Mouse (Mus musculus): ENCODE results near the gene Cdh20. TPM values are rescaled to one million over a fixed set of nuclear protein-coding genes. Genes with fewer than 3 reads are reported as not detected.

Cdh20 gene
- polyA plus RNA-seq, 2 experiments = 0.01 TPM; not detected in 1

DNA sequence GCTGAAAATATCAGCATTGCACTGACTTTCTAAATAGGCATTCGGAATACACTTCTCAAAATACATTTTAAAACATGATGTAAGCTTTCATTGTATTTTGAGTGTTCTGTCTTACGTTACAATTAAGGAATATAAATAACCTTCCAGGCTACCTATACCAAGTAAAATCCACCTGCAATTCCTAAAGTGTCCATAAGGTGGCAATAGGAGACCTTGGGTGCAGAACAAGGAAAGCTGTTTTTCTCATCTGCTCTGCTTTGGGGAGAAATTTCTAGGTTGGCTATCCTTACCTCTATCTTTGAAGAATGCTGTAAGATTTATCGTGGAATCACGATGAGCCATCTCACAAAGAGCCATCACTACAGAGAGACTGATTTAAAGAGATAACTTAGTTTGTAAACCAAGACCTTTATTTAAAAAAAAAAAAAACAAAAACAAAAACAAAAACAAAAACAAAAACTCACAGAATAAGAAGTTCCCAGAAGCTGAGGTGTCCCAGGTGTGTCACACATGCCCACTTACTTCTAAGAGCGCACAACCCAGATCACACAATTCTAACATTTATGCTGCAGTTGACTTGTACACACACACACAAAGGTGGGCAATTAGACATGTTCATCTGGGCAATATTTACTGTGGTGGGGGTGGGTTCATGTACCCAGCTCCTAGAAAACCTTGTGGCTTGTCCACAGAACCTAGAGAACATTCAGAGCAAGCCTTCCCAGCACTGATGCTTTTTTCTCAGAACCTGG is 218.1 kb downstream of the Cdh20 start:
- no peak for ATAC-seq (ENCODE audit: insufficient read depth)
- no peaks in the 10 kb centered on the region for H3K36me3 ChIP-seq (replicated peaks; ENCODE audit: control insufficient read depth, insufficient read depth, low read depth)
- H3K27ac ChIP-seq = no peak overlapping the region
- H3K4me1 ChIP-seq (replicated peaks; ENCODE audit: control insufficient read depth in 2 of 2, insufficient read depth in 2 of 2, low read length in 1 of 2) = no peaks in the 10 kb centered on the region
- 15% methylated on average over 5 of the region's 5 CpGs for WGBS (ENCODE audit: insufficient replicate concordance)
- no peak for TF ChIP-seq EP300 (IDR thresholded peaks at IDR 0.05; ENCODE audit: low read depth)
- TF ChIP-seq CTCF (IDR thresholded peaks at IDR 0.05; ENCODE audit: low read depth) = peak; percentile 68
- no peaks in the 10 kb centered on the region for H3K27me3 ChIP-seq (ENCODE audit: control insufficient read depth, insufficient read depth, low read length)
- no peaks in the 10 kb centered on the region for H3K9me3 ChIP-seq (ENCODE audit: control insufficient read depth, low read length)
- no peak overlapping the region for H3K9ac ChIP-seq (replicated peaks)
- no peak overlapping the region for H3K4me2 ChIP-seq (ENCODE audit: low read depth)
- no peak overlapping the region for H3K4me3 ChIP-seq (ENCODE audit: insufficient read depth in 1 of 2, low read depth in 2 of 2, low read length in 2 of 2)
- DNase-seq (ENCODE audit: low read depth in 3 of 3, low spot score in 3 of 3) = peak; percentile 5 to 33 (median 14)

- DNase-seq (ENCODE audit: low read depth in 3 of 3, low spot score in 3 of 3) (no peak), ATAC-seq (ENCODE audit: insufficient read depth) (no peak)
- H3K27me3 ChIP-seq (ENCODE audit: control insufficient read depth, insufficient read depth, low read length) = no peaks in the 10 kb centered on the region
- no peak overlapping the region for H3K4me2 ChIP-seq (ENCODE audit: low read depth)
- H3K36me3 ChIP-seq (replicated peaks; ENCODE audit: control insufficient read depth, insufficient read depth, low read depth) = no peaks in the 10 kb centered on the region
- no peak overlapping the region for H3K4me3 ChIP-seq (ENCODE audit: insufficient read depth in 1 of 2, low read depth in 2 of 2, low read length in 2 of 2)
- H3K27ac ChIP-seq = no peak overlapping the region
- no peaks in the 10 kb centered on the region for H3K9me3 ChIP-seq (ENCODE audit: control insufficient read depth, low read length)
- H3K4me1 ChIP-seq (replicated peaks; ENCODE audit: control insufficient read depth in 2 of 2, insufficient read depth in 2 of 2, low read length in 1 of 2) = no peaks in the 10 kb centered on the region
- H3K9ac ChIP-seq (replicated peaks) = no peak overlapping the region
- TF ChIP-seq CTCF (IDR thresholded peaks at IDR 0.05; ENCODE audit: low read depth) (no peak), EP300 (IDR thresholded peaks at IDR 0.05; ENCODE audit: low read depth) (no peak)
- WGBS (ENCODE audit: insufficient replicate concordance) = 80% methylated on average over 16 of the region's 16 CpGs
Observed at GRCm38 (mm10) chr1:104987526-104987925, 219.2 kb downstream of the Cdh20 start.

DNA sequence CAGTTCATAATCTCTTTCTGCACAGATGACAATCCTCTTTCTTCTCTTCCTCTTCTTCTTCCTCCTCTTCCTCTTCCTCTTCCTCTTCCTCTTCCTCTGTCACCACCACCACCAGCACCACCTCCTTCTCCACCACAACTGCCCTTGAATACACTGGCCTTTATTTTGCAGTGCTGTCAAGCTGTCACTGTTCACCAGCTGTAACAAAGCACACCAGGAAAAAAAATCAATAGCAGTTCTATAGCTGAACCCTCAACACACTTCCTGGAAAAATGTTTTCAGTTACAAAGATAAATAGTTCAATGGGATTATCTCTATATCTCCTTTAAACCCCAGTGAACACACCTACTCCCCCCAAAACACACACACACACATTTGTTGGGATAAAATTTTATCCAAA is 224.1 kb downstream of the Cdh20 start:
- Histone ChIP-seq H3K9ac (replicated peaks) (no peak overlapping the region), H3K27me3 (ENCODE audit: control insufficient read depth, insufficient read depth, low read length) (no peaks in the 10 kb centered on the region), H3K27ac (no peak overlapping the region), H3K9me3 (ENCODE audit: control insufficient read depth, low read length) (no peaks in the 10 kb centered on the region), H3K4me2 (ENCODE audit: low read depth) (no peak overlapping the region), H3K4me1 (replicated peaks; ENCODE audit: control insufficient read depth in 2 of 2, insufficient read depth in 2 of 2, low read length in 1 of 2) (no peaks in the 10 kb centered on the region; a peak in 1 of 4 replicates), H3K4me3 (ENCODE audit: insufficient read depth in 1 of 2, low read depth in 2 of 2, low read length in 2 of 2) (no peak overlapping the region), H3K36me3 (replicated peaks; ENCODE audit: control insufficient read depth, insufficient read depth, low read depth) (no peaks in the 10 kb centered on the region)
- no peak for TF ChIP-seq CTCF (IDR thresholded peaks at IDR 0.05; ENCODE audit: low read depth)
- TF ChIP-seq EP300 (IDR thresholded peaks at IDR 0.05; ENCODE audit: low read depth) = no peak
- no peak for DNase-seq (ENCODE audit: low read depth in 3 of 3, low spot score in 3 of 3)
- ATAC-seq (ENCODE audit: insufficient read depth) = no peak

DNA sequence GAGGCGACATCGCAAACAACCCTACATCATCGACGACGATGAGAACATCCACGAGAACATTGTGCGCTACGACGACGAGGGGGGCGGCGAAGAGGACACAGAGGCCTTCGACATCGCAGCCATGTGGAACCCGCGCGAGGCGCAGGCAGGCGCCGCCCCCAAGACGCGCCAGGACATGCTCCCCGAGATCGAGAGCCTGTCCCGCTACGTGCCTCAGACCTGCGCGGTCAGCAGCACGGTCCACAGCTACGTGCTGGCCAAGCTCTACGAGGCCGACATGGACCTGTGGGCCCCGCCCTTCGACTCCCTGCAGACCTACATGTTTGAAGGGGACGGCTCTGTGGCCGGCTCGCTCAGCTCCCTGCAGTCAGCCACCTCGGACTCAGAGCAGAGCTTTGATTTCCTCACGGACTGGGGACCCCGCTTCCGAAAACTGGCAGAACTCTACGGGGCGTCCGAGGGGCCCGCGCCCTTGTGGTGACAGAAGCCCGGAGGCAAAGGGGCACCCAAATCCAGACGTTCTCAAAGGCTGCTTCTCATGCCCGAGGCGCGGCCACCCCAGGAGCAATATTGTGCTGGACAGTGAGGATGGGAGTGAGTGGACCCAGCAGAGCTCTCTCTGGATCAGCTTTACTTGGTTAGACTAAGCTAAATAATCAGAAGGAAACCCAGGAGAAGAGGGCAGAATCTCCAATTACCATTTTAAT is 225.7 kb downstream of the Cdh20 start:
- Histone ChIP-seq H3K36me3 (replicated peaks; ENCODE audit: control insufficient read depth, insufficient read depth, low read depth) (no peaks in the 10 kb centered on the region), H3K27me3 (ENCODE audit: control insufficient read depth, insufficient read depth, low read length) (no peaks in the 10 kb centered on the region), H3K4me1 (replicated peaks; ENCODE audit: control insufficient read depth in 2 of 2, insufficient read depth in 2 of 2, low read length in 1 of 2) (no peaks in the 10 kb centered on the region; a peak in 1 of 4 replicates), H3K4me3 (ENCODE audit: insufficient read depth in 1 of 2, low read depth in 2 of 2, low read length in 2 of 2) (peak overlapping the region; percentile 30 to 38), H3K9me3 (ENCODE audit: control insufficient read depth, low read length) (no peaks in the 10 kb centered on the region), H3K27ac (no peak overlapping the region), H3K9ac (replicated peaks) (no peak overlapping the region), H3K4me2 (ENCODE audit: low read depth) (peak overlapping the region; percentile 49)
- DNase-seq (ENCODE audit: low read depth in 3 of 3, low spot score in 3 of 3) = no peak
- whole genome bisulfite sequencing (ENCODE audit: insufficient replicate concordance) = 16% methylated on average over 51 of the region's 51 CpGs
- TF ChIP-seq CTCF (IDR thresholded peaks at IDR 0.05; ENCODE audit: low read depth) = no peak
- no peak for TF ChIP-seq EP300 (IDR thresholded peaks at IDR 0.05; ENCODE audit: low read depth)
- peak; percentile 13; the same call in 1 of the 2 replicates for ATAC-seq (ENCODE audit: insufficient read depth)

- 62% methylated on average over 3 of the region's 3 CpGs for WGBS (ENCODE audit: insufficient replicate concordance)
- ATAC-seq (ENCODE audit: insufficient read depth) = no peak
- Histone ChIP-seq H3K9me3 (ENCODE audit: control insufficient read depth, low read length) (no peaks in the 10 kb centered on the region), H3K4me3 (ENCODE audit: insufficient read depth in 1 of 2, low read depth in 2 of 2, low read length in 2 of 2) (no peak overlapping the region), H3K4me2 (ENCODE audit: low read depth) (no peak overlapping the region), H3K36me3 (replicated peaks; ENCODE audit: control insufficient read depth, insufficient read depth, low read depth) (no peaks in the 10 kb centered on the region), H3K27me3 (ENCODE audit: control insufficient read depth, insufficient read depth, low read length) (no peaks in the 10 kb centered on the region), H3K27ac (no peak overlapping the region), H3K9ac (replicated peaks) (no peak overlapping the region), H3K4me1 (replicated peaks; ENCODE audit: control insufficient read depth in 2 of 2, insufficient read depth in 2 of 2, low read length in 1 of 2) (no peaks in the 10 kb centered on the region; a peak in 1 of 4 replicates)
- TF ChIP-seq EP300 (IDR thresholded peaks at IDR 0.05; ENCODE audit: low read depth) (no peak), CTCF (IDR thresholded peaks at IDR 0.05; ENCODE audit: low read depth) (no peak)
- DNase-seq (ENCODE audit: low read depth in 3 of 3, low spot score in 3 of 3) = no peak
Observed at GRCm38 (mm10) chr1:104994612-104994986, 226.3 kb downstream of the Cdh20 start.

Data from liver, embryonic 14.5 days (tissue).